11 mouse cellular contexts compared by ENCODE assay signal in the genomic region with DNA sequence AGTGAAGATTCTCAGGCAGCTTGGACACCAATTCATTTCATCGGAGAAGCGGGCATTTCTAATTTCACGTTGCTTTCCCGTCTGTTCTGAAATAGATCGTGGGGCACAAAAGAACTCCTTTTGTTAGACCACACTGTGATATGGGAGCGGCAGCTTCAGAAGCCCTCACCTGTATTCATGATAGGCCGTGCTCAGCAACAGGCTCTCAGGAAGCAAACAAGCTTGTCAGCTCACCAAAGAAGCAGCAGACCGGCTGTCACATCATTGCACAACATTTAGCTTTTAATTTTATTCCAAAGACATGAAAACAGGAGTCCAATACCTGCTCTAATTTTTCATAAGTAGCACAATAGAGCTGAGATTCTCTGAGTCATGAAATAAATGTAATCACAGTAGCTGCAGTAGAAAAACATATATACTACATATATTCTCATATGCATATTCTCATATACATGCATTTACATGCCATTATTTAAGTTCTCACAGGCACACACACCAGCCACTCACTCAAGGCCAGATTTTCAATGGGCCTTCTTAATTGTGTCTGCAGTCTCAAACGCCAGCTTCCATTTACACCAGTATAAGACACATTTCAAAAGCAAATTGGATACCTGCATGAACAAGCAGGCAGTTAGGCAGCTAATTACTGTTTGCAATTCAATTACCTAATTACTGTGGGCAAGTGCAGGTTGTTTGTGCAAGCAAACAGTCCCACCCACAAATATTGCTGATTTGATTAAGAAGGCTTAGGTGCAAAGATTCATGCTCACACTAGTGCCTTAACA.
"Had no signal": no experiment of that assay in that cellular context is flagged by ENCODE, and none has a peak within 500 bp of the region (broad histone marks: within the 10 kb centered on the region; RNA-seq: fewer than 3 reads in every experiment).

No protein-coding gene starts in this region.

- H3K9me3 ChIP-seq: limb, embryonic 13.5 days; midbrain, embryonic 12.5 days; neural tube, embryonic 13.5 days; stomach, embryonic 15.5 days had no signal

- H3K9ac ChIP-seq: limb, embryonic 13.5 days; liver, embryonic 14.5 days; midbrain, embryonic 12.5 days; neural tube, embryonic 13.5 days; stomach, embryonic 15.5 days had no signal

- H3K36me3 ChIP-seq: limb, embryonic 13.5 days; midbrain, embryonic 12.5 days; neural tube, embryonic 13.5 days; stomach, embryonic 15.5 days had no signal

- H3K4me3 ChIP-seq: limb, embryonic 13.5 days; midbrain, embryonic 12.5 days; neural tube, embryonic 13.5 days; stomach, embryonic 15.5 days had no signal

- H3K27me3 ChIP-seq: limb, embryonic 13.5 days; midbrain, embryonic 12.5 days; neural tube, embryonic 13.5 days; stomach, embryonic 15.5 days had no signal

- H3K4me2 ChIP-seq: limb, embryonic 13.5 days; midbrain, embryonic 12.5 days; neural tube, embryonic 13.5 days; stomach, embryonic 15.5 days had no signal

- DNase-seq: kidney, adult 8-10 months; kidney, postnatal 25 days; left cerebral cortex, postnatal 4 days; lung, adult 18-20 months; right cerebral cortex, postnatal 14 days; thymus, postnatal 4 days had no signal

- H3K4me1 ChIP-seq: limb, embryonic 13.5 days; stomach, embryonic 15.5 days had no signal

- H3K27ac ChIP-seq: limb, embryonic 13.5 days; liver, embryonic 14.5 days; midbrain, embryonic 12.5 days; neural tube, embryonic 13.5 days; stomach, embryonic 15.5 days had no signal
